Mouse (Mus musculus) lung, postnatal 0 days (tissue): ENCODE measurements at regions not wholly inside any gene's neighbourhood (a gene's known extent, or its start where the extent isn't known, plus 50 kb on each side); places are given as distances from the start of the nearest gene placed in this dataset.

ENCODE experiments used
- ATAC-seq: fragments of 200-750 bp; cut with Nextera tagmentation; 2 replicates; pipeline ENCODE4 v1.8.0; 2017; ENCODE audit warnings: moderate library complexity
- DNase-seq: peaks from one replicate; pipeline ENCODE4 v3.0.0-alpha.2; 2016; ENCODE audit warnings: low spot score
- H3K27ac ChIP-seq: fragments of 300-500 bp; sonication (generic); 2 replicates; pipeline ENCODE4 v1.5.1; 2014; ENCODE audit warnings: antibody characterized with exemption, mild to moderate bottlenecking, low read length, mixed read lengths
- H3K27me3 ChIP-seq: fragments of 300-500 bp; sonication (generic); replicated peaks from 2 replicates; pipeline ENCODE4 v1.6.1; 2014; ENCODE audit warnings: low read length, mixed read lengths; ENCODE audit not compliant: insufficient read depth
- H3K36me3 ChIP-seq: fragments of 300-500 bp; sonication (generic); 2 replicates; pipeline ENCODE4 v1.6.1; 2014; ENCODE audit warnings: low read length, mixed read lengths; ENCODE audit not compliant: insufficient read depth
- H3K4me1 ChIP-seq: fragments of 300-500 bp; sonication (generic); 2 replicates; pipeline ENCODE4 v1.6.1; 2014; ENCODE audit warnings: antibody characterized with exemption, low read depth, low read length, mixed read lengths; ENCODE audit not compliant: insufficient read depth
- H3K4me2 ChIP-seq: fragments of 300-500 bp; sonication (generic); replicated peaks from 2 replicates; pipeline ENCODE4 v1.6.1; 2014; ENCODE audit warnings: low read depth, mild to moderate bottlenecking, low read length, moderate library complexity, mixed read lengths
- H3K4me3 ChIP-seq: fragments of 300-500 bp; sonication (generic); 2 replicates; pipeline ENCODE4 v1.5.1; 2014; ENCODE audit warnings: low read depth, low read length
- H3K9ac ChIP-seq: fragments of 300-500 bp; sonication (generic); replicated peaks from 2 replicates; pipeline ENCODE4 v1.6.1; 2014; ENCODE audit warnings: low read depth, mild to moderate bottlenecking
- H3K9me3 ChIP-seq: fragments of 300-500 bp; sonication (generic); 2 replicates; pipeline ENCODE4 v1.6.1; 2016; ENCODE audit warnings: low read length, mixed read lengths
- CTCF ChIP-seq: IDR thresholded peaks from 2 replicates; pipeline ENCODE4 v1.5.1; 2016; ENCODE audit warnings: antibody characterized with exemption, mild to moderate bottlenecking
- EP300 ChIP-seq: IDR thresholded peaks from 2 replicates; pipeline ENCODE4 v1.6.1; 2016; ENCODE audit warnings: antibody characterized with exemption, mild to moderate bottlenecking, control low read depth
- WGBS: fragments of 180-500 bp; shearing (Covaris S2); extraction: QIAGEN DNeasy Blood & Tissue Kit; methylation state at CpG from one replicate; pipeline ENCODE4 v1.1.7; 2014; 5-methylcytosine and 5-hydroxymethylcytosine counted together

GRCm38 (mm10) chr10:38573146-38573545, 248.4 kb downstream of the Rfpl4b start:
- Histone ChIP-seq H3K27me3 (no peaks in the 10 kb centered on the region), H3K4me2 (no peak overlapping the region), H3K9me3 (no peaks in the 10 kb centered on the region), H3K4me3 (no peak overlapping the region), H3K36me3 (no peaks in the 10 kb centered on the region), H3K4me1 (no peaks in the 10 kb centered on the region), H3K27ac (no peak overlapping the region), H3K9ac (no peak overlapping the region)
- TF ChIP-seq CTCF (no peak), EP300 (no peak)
- 59% methylated on average over 2 of the region's 2 CpGs for WGBS
- no peak for ATAC-seq
- no peak for DNase-seq

GRCm38 (mm10) chr10:38567270-38567669, 254.3 kb downstream of the Rfpl4b start:
- no peak for TF ChIP-seq EP300
- TF ChIP-seq CTCF = no peak
- H3K4me2 ChIP-seq = no peak overlapping the region
- DNase-seq (no peak), ATAC-seq (no peak)
- no peak overlapping the region for H3K27ac ChIP-seq
- H3K4me1 ChIP-seq = no peaks in the 10 kb centered on the region
- no peaks in the 10 kb centered on the region for H3K36me3 ChIP-seq
- no peak overlapping the region for H3K9ac ChIP-seq
- H3K4me3 ChIP-seq = no peak overlapping the region
- no peaks in the 10 kb centered on the region for H3K27me3 ChIP-seq
- WGBS = 91% methylated on average over 1 of the region's 1 CpGs
- no peaks in the 10 kb centered on the region for H3K9me3 ChIP-seq

GRCm38 (mm10) chr10:38566361-38566760, 255.2 kb downstream of the Rfpl4b start:
- WGBS = 41% methylated on average over 1 of the region's 1 CpGs
- Histone ChIP-seq H3K36me3 (no peaks in the 10 kb centered on the region), H3K4me2 (no peak overlapping the region), H3K27me3 (no peaks in the 10 kb centered on the region), H3K9me3 (no peaks in the 10 kb centered on the region), H3K9ac (no peak overlapping the region), H3K4me3 (no peak overlapping the region), H3K4me1 (no peaks in the 10 kb centered on the region), H3K27ac (no peak overlapping the region)
- no peak for ATAC-seq
- DNase-seq = no peak
- TF ChIP-seq EP300 = no peak
- TF ChIP-seq CTCF = no peak

GRCm38 (mm10) chr10:38555040-38555439, 266.5 kb downstream of the Rfpl4b start:
- Histone ChIP-seq H3K27ac (no peak overlapping the region), H3K4me2 (no peak overlapping the region), H3K4me1 (no peaks in the 10 kb centered on the region), H3K9ac (no peak overlapping the region), H3K27me3 (no peaks in the 10 kb centered on the region), H3K36me3 (no peaks in the 10 kb centered on the region), H3K4me3 (no peak overlapping the region), H3K9me3 (no peaks in the 10 kb centered on the region)
- TF ChIP-seq EP300 = no peak
- TF ChIP-seq CTCF = no peak
- ATAC-seq (peak; percentile 38; the same call in 1 of the 2 replicates), DNase-seq (peak; percentile 19)
- WGBS = 35% methylated on average over 5 of the region's 5 CpGs

- TF ChIP-seq EP300 = no peak
- peak; percentile 51 for TF ChIP-seq CTCF
- Histone ChIP-seq H3K9me3 (no peaks in the 10 kb centered on the region), H3K4me1 (no peaks in the 10 kb centered on the region), H3K9ac (no peak overlapping the region), H3K4me3 (peak overlapping the region; percentile 8; the same call in 1 of the 2 replicates), H3K36me3 (no peaks in the 10 kb centered on the region), H3K27ac (no peak overlapping the region), H3K27me3 (no peaks in the 10 kb centered on the region), H3K4me2 (peak overlapping the region; percentile 40)
- ATAC-seq (peak; percentile 57), DNase-seq (peak; percentile 72)
- WGBS = 14% methylated on average over 18 of the region's 18 CpGs
Observed at GRCm38 (mm10) chr10:38553688-38554680, 267.6 kb downstream of the Rfpl4b start.

- TF ChIP-seq CTCF = no peak
- no peak overlapping the region for H3K27ac ChIP-seq
- no peaks in the 10 kb centered on the region for H3K4me1 ChIP-seq
- H3K9me3 ChIP-seq = no peaks in the 10 kb centered on the region
- no peak overlapping the region for H3K4me2 ChIP-seq
- ATAC-seq = no peak
- no peaks in the 10 kb centered on the region for H3K36me3 ChIP-seq
- no peak overlapping the region for H3K4me3 ChIP-seq
- H3K27me3 ChIP-seq = no peaks in the 10 kb centered on the region
- no peak for DNase-seq
- no peak overlapping the region for H3K9ac ChIP-seq
Observed at GRCm38 (mm10) chr10:38553326-38553687, 268.3 kb downstream of the Rfpl4b start.
